Mouse (Mus musculus) testis, adult 2 months (tissue): ENCODE measurements at regions not wholly inside any gene's neighbourhood (a gene's known extent, or its start where the extent isn't known, plus 50 kb on each side); places are given as distances from the start of the nearest gene placed in this dataset.
A peak's percentile ranks its signal among the peaks of the same experiment; 100 is the strongest.

Source experiments
- H3K27ac ChIP-seq: fragments of 200-500 bp; 2 replicates; pipeline ENCODE4 v1.5.1; 2012; ENCODE audit warnings: low read depth, low read length; ENCODE audit not compliant: control insufficient read depth, insufficient read depth
- H3K27me3 ChIP-seq: fragments of 200-500 bp; 2 replicates; pipeline ENCODE4 v1.6.1; 2012; ENCODE audit warnings: mild to moderate bottlenecking, low read length, moderate library complexity; ENCODE audit not compliant: control insufficient read depth, insufficient read depth
- H3K36me3 ChIP-seq: fragments of 200-500 bp; 2 replicates; pipeline ENCODE4 v1.6.1; 2012; ENCODE audit warnings: mild to moderate bottlenecking, low read length; ENCODE audit not compliant: control insufficient read depth, insufficient read depth
- H3K4me1 ChIP-seq: fragments of 200-500 bp; 2 replicates; pipeline ENCODE4 v1.6.1; 2012; ENCODE audit warnings: low read length; ENCODE audit not compliant: control insufficient read depth, insufficient read depth
- H3K4me3 ChIP-seq: fragments of 200-500 bp; 2 replicates; pipeline ENCODE4 v1.5.1; 2012; ENCODE audit warnings: low read depth, mild to moderate bottlenecking, low read length, moderate library complexity, mixed read lengths; ENCODE audit not compliant: control insufficient read depth
- CTCF ChIP-seq: fragments of 200-500 bp; IDR thresholded peaks from 2 replicates; pipeline ENCODE4 v1.5.1; 2012; ENCODE audit warnings: low read depth, mild to moderate bottlenecking, inconsistent platforms, low read length, moderate library complexity; ENCODE audit not compliant: control insufficient read depth, insufficient read depth, insufficient replicate concordance
- POLR2A ChIP-seq: fragments of 200-500 bp; IDR thresholded peaks from 2 replicates; pipeline ENCODE4 v1.6.1; 2012; ENCODE audit warnings: low read depth, mild to moderate bottlenecking, inconsistent platforms, low read length, moderate library complexity; ENCODE audit not compliant: control insufficient read depth

- peak; percentile 46 for TF ChIP-seq CTCF
- TF ChIP-seq POLR2A, result no peak
- peak overlapping the region; percentile 27 for H3K4me3 ChIP-seq
- no peak overlapping the region for H3K27ac ChIP-seq
- peaks cover 3% of the 10 kb centered on the region; the same call in 1 of the 2 replicates for H3K4me1 ChIP-seq
- H3K27me3 ChIP-seq, result no peaks in the 10 kb centered on the region
- H3K36me3 ChIP-seq, result no peaks in the 10 kb centered on the region
Observed at GRCm38 (mm10) chr7:116608350-116609085, 104.3 kb downstream of the Nucb2 start.

GRCm38 (mm10) chr7:116609406-116609805 lies 105.2 kb downstream of the Nucb2 start:
- H3K4me1 ChIP-seq, result peaks cover 3% of the 10 kb centered on the region; the same call in 1 of the 2 replicates

GRCm38 (mm10) chr7:116609906-116610305 lies 105.7 kb downstream of the Nucb2 start:
- H3K27me3 ChIP-seq, result no peaks in the 10 kb centered on the region
- no peaks in the 10 kb centered on the region for H3K36me3 ChIP-seq

More at GRCm38 (mm10) chr7:116609406-116609805, 105.2 kb downstream of the Nucb2 start:
- H3K27me3 ChIP-seq, result no peaks in the 10 kb centered on the region
- H3K36me3 ChIP-seq, result no peaks in the 10 kb centered on the region
- no peak overlapping the region for H3K4me3 ChIP-seq
- peak overlapping the region; percentile 39 for H3K27ac ChIP-seq
- TF ChIP-seq POLR2A (no peak), CTCF (no peak)

GRCm38 (mm10) chr7:116615984-116616383 lies 111.8 kb downstream of the Nucb2 start:
- H3K27me3 ChIP-seq, result no peaks in the 10 kb centered on the region
- no peak overlapping the region for H3K4me3 ChIP-seq
- no peaks in the 10 kb centered on the region for H3K4me1 ChIP-seq
- H3K27ac ChIP-seq, result no peak overlapping the region
- H3K36me3 ChIP-seq, result no peaks in the 10 kb centered on the region
- no peak for TF ChIP-seq CTCF
- no peak for TF ChIP-seq POLR2A

More at GRCm38 (mm10) chr7:116609906-116610305, 105.7 kb downstream of the Nucb2 start:
- TF ChIP-seq POLR2A, result no peak
- Histone ChIP-seq H3K4me3 (no peak overlapping the region), H3K4me1 (peaks cover 3% of the 10 kb centered on the region; the same call in 1 of the 2 replicates), H3K27ac (peak overlapping the region; percentile 39; the same call in 1 of the 2 replicates)

GRCm38 (mm10) chr7:116619636-116620035 lies 115.5 kb downstream of the Nucb2 start:
- Histone ChIP-seq H3K27me3 (no peaks in the 10 kb centered on the region), H3K4me1 (no peaks in the 10 kb centered on the region), H3K4me3 (no peak overlapping the region), H3K36me3 (no peaks in the 10 kb centered on the region), H3K27ac (no peak overlapping the region)
- no peak for TF ChIP-seq POLR2A
- no peak for TF ChIP-seq CTCF

GRCm38 (mm10) chr7:116620381-116620780 lies 116.2 kb downstream of the Nucb2 start:
- Histone ChIP-seq H3K36me3 (no peaks in the 10 kb centered on the region), H3K27me3 (no peaks in the 10 kb centered on the region), H3K4me3 (no peak overlapping the region), H3K27ac (no peak overlapping the region), H3K4me1 (no peaks in the 10 kb centered on the region)
- TF ChIP-seq POLR2A (no peak), CTCF (no peak)

- Histone ChIP-seq H3K4me1 (no peaks in the 10 kb centered on the region), H3K36me3 (no peaks in the 10 kb centered on the region), H3K4me3 (no peak overlapping the region), H3K27ac (no peak overlapping the region), H3K27me3 (no peaks in the 10 kb centered on the region)
- no peak for TF ChIP-seq POLR2A
- TF ChIP-seq CTCF, result no peak
Observed at GRCm38 (mm10) chr7:116633210-116633609, 129.0 kb downstream of the Nucb2 start.
